Mouse (Mus musculus) left cerebral cortex, adult 8-10 months (tissue): Measurements from ENCODE around the gene Grhl1. TPM values are rescaled to one million over a fixed set of nuclear protein-coding genes. Genes with fewer than 3 reads are reported as not detected.
A peak's percentile ranks its signal among the peaks of the same experiment; 100 is the strongest.
"Not testable (repeated sequence)": the region's sequence is repeated elsewhere in the genome, so short reads cannot be mapped to it uniquely, and the experiment has no call there.

Experiments used
- DNase-seq, 2 experiments: peaks; one replicate each; pipeline ENCODE4 v3.0.0; 2022; ENCODE audit warnings: low spot score in 2 of 2
- total RNA-seq, 4 experiments: library from RNA; stranded (reverse); gene quantifications; 2 replicates each; pipeline ENCODE4 v1.2.4; 2022

Gene Grhl1
- total RNA-seq, 4 experiments from 2014 or later = 8.6 to 11.3 (median 10.5) TPM

- no peak for DNase-seq
Observed at GRCm38 (mm10) chr12:24590371-24590770, 18.3 kb downstream of the Grhl1 start.

DNA sequence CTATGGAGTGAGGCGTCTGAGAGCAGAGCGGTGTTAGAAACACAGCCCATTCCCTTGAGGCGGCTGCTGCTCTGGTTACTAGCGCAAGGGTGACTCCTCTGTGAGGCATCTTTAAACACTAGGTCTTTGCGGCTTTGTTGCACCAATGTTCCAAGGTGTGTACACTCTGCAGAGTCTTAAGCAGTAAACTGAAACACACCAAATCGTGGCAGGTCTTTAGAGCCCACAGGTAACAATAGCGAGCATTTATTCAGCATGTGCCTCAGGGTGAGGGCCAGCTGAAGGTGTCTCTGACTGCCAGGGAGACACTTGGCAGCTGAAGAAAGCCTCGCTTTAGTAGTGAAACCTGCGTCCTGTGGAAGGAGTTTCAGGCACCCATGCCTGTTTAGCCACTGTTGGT is 20.0 kb downstream of the Grhl1 start:
- DNase-seq = no peak

- peak; percentile 37 to 59 for DNase-seq
Observed at GRCm38 (mm10) chr12:24592956-24593672, 21.0 kb downstream of the Grhl1 start.

DNA sequence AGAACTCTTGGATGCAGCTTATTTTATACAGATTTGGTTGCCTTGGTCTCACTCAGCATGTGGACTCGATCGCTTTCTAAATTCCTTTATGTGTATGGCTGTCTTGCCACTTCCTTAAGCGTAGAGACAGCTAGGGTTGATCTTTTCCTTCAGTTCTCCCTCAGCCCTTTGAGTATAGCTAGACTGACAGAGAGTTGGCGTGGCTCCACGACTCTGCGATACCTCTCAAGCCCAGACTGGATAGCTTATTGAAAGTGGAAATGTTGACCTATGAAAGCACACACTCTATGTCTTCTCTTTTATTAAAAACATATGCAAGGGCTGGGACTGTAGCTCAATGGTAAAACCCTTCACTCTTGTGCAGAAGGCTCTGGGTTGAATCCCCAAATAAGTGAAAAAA is 25.3 kb downstream of the Grhl1 start:
- no peak for DNase-seq

GRCm38 (mm10) chr12:24599366-24599895 is 27.3 kb downstream of the Grhl1 start:
- no peak for DNase-seq

DNA sequence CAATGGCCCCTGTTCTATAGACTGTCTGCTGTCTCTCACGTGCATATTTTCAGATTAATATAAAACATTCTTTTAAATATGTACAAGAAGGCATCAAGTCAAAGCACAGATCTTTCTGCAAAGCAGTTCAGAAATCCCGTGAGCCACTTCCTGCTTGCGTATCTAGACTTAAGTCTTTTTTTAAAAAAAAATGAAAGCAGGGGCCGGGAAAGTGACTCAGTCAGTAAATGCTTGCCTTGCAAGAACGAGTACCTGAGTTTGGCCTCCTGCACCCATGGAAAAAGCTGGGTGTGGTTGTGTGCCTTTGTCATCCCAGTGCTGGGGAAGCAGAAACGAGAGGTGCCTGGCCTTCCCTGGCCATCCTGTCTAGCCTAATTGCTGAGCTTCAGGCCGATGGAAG is 28.0 kb downstream of the Grhl1 start:
- no peak for DNase-seq

- DNase-seq = peak; percentile 52 to 66
Observed at GRCm38 (mm10) chr12:24600806-24601205, 28.7 kb downstream of the Grhl1 start.

GRCm38 (mm10) chr12:24603266-24603665 is 31.2 kb downstream of the Grhl1 start:
- peak in 1 of 2 experiments; percentile 32 for DNase-seq

- DNase-seq = no peak
Observed at GRCm38 (mm10) chr12:24606166-24606565, 34.1 kb downstream of the Grhl1 start.

- no peak for DNase-seq
Observed at GRCm38 (mm10) chr12:24612591-24612990, 40.5 kb downstream of the Grhl1 start.

DNA sequence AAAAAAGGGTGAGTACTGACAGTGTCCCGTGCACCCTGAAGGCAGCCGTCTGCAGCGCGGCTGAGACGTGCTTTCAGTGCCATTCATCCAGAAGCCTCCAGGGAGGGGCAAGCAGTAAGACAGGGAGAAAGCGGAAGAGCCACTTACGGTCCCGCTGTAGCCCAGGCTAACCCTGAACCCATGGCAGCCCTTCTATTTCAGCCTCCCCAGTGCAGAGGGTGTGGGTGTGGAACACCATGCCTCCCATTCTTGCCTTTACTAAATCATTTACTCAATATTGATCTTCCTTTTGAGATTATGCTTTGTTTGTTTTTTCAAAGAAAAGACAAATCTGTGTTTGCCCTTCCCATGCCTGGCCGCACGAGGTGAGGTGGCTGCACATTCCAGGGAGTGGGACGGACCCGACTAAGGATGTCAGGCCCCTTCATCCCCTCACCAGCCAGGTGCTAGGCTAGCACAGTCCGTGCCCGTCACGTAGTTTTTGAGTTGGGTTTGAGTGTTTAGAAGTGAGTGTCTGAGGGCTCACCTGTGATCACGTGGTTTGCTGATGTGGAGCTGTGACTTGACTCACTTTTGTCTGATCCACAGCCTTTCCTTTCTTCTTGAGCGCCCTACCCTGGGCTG is 42.5 kb downstream of the Grhl1 start:
- DNase-seq = no peak

GRCm38 (mm10) chr12:24615140-24615539 is 43.1 kb downstream of the Grhl1 start:
- DNase-seq = no peak

- DNase-seq = no peak
Observed at GRCm38 (mm10) chr12:24619436-24619835, 47.4 kb downstream of the Grhl1 start.

DNA sequence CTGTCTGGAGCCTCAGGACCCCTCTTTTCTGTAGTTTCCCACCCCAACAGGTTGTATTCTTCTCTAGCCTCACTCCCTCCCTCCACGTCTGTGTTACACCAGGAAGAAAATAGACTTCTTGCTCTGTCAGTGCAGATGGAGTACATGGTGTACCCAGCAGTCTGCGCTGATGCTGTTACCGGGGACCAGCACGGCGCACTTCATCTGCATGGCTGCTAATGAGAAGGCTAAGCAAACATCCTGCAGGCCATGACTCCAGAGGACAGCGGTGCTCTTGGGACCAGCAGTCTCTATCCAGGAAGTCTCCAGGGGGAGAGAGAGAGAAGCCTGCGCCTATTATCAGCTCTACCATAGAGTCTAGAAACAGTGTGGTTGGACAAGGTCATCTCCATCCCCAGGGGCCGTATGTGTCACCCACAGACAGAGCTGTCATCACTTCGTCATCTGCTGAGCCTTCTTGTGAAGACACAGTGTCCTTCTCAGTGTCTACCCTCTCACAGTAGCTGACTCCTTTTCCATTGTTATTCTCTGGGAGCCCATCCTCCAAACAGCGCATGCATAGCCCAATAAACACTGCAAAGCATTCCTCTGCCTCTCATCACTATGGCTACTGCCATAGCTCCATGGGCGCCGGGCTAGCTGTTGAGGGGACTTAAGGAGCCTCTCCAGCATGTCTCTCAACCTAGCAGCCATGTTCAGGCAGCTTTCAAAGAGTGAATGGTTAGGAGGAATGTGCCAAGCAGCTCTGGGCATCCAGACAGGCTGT is 51.6 kb downstream of the Grhl1 start:
- no peak for DNase-seq

GRCm38 (mm10) chr12:24626401-24626800 is 54.3 kb downstream of the Grhl1 start:
- DNase-seq = no peak

DNA sequence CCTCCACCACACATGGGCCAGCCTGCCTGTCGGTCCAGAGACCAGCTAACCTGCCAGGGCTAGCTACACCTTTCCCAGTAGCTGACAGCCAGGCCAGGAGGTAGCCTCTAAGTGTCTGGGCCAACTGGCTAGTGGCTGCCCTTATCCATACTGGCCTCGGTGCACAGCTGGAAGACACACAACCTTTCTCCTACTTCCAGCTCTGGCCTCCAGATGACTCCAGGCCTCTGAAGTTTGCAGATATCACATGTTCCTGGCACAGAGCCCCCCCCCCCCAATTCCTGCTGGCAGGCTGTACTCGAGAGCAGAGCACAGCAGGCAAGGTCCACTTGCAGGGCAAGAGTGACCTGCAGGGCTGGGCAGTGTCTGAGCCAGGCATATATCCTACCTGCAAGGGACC is 55.1 kb downstream of the Grhl1 start:
- no peak for DNase-seq

DNA sequence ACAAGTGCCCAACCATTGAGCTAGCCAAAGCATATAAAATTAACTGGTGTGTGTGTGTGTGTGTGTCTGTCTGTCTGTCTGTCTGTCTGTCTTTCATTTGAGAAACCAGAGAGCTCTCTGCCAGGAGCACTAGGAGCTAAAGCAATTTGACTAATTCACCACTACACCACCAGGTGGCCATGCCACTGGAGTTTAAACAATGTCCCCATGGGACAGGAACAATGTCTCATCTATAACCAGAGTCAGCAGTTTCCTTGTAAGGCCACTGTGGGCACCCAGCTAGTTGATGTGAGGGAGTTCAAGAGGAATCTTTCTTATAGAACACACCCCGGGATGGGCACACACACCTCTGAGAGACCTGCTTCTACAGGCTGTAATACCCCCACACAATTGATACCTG is 58.1 kb downstream of the Grhl1 start:
- DNase-seq = no peak

- no peak for DNase-seq
Observed at GRCm38 (mm10) chr12:24632404-24632803, 60.3 kb downstream of the Grhl1 start.

DNA sequence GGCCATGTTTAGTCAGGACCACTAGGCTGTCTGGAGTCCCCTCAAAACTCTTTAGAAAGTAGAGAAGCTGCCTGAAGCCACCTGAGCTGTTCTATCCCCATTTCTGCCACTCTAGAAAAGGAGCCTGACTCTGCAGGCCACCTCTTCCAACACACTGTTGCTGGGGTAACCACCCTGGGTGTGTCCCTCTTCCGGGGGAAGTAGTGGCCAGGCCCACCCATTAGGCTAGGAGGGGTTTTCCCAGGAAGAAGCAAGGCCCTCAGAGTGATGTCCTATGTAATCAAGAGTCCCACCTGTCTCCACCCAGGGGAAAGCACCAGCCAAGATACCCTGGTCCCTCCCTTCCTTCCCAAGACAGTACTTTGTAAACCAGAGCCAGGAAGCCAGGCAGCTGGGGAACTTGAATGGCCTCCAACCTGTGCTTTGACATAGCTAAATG is 61.7 kb downstream of the Grhl1 start:
- no peak for DNase-seq

DNA sequence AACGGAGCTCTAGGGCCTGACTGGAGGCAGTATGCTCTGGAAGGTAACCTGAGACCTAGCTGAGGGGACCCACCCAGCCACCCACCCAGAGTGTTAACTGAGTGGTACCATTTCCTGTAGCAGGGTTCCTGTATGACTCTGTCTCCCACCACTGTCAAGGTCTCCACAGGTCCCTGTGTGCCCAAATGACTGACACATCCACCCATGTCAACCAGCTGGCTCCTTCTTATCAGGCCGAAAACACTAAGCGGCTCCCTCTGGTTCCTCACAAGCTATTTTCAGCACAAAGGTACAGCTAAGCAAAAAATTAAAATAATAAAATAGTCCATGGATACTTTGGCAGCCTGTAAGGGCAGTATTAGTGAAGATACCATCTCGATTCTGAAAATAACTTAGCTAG is 62.1 kb downstream of the Grhl1 start:
- no peak for DNase-seq

DNA sequence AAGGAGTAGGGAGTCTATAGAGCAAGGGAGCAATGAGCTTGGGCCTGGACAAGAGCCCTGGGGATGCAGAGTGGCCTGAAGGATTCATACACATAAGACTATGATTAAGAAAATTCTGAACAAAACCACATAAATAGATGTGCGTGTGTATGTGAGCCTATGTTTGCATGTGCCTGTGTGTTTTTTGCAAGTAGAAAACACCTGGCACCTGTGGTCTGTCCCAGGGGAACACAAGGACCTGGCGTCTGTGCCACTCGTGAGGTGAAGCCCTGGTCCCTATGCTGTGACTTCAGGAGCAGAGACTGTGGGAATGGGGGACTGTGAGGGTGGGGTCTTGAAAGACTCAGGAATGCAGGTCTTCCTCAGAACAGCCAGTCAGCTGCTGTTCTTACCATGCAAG is 62.6 kb downstream of the Grhl1 start:
- DNase-seq = no peak

DNA sequence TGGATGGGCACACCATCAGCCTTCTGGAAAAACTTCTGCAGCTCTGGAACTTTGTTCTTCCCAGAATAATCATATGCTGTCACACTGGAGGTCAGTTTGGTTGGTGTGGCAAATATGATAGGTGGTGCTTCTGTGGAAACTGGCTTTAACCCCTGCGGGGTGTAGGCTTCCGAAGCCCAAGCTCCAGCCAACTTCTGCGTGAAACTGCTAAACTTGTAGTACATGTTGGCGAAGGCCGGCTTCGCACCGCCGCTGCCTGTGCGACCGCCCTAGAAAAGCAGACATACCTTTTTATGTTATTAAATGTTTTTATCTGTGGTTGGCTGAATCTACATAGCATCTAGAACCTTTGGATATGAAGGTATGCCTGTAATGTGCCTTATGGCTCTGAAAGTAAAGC is 66.7 kb downstream of the Grhl1 start:
- DNase-seq = not testable (repeated sequence)
